Mouse (Mus musculus) kidney, postnatal 10 days (tissue): ENCODE measurements at regions not wholly inside any gene's neighbourhood (a gene's known extent, or its start where the extent isn't known, plus 50 kb on each side); places are given as distances from the start of the nearest gene placed in this dataset.

Experiments
- DNase-seq: peaks from one replicate; pipeline ENCODE4 v3.0.0; 2021; ENCODE audit warnings: mixed read lengths

GRCm38 (mm10) chr16:78877941-78878340 is 52.8 kb upstream of the Chodl start:
- DNase-seq, result no peak

DNA sequence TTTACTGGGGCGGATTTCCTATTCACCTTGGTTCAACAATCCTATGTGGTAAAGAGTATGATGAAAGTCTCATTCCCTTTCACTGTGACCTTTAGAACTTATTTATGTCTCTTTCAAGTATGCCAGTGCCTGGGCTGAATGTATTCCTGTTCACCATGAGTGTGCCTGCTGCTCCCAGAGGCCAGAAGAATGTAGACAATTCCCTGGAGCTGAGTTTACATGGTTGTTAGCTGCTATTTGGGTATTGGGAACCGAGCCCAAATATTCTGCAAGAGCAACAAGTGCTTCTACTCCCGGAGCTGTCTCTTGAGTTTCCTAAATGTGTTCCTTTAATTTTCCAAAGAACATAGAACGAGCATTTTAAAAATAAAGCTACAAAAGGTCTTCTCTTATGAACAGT is 71.7 kb upstream of the Chodl start:
- DNase-seq, result no peak

- DNase-seq, result no peak
Measured at GRCm38 (mm10) chr16:78830957-78831356, 99.8 kb upstream of the Chodl start.

DNA sequence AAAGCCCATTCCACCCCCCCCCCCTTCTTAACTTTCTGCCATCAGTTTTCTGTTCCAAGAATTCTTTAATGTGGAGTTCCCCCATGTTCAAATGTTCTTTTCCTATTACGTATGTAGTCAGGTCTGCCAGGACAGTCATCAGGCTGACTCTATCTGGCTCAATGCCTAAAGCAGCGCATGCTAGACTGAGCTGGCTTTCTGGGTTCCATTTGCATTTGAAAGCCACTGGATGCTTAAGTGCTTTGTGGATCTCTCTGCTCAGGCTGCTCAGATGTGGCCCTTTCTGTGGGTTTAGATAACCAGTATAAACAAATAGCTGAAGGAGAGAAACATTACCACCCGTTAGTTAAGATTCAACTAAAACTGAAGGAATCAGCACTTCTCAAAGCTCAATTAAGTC is 103.0 kb upstream of the Chodl start:
- DNase-seq, result no peak

- DNase-seq, result no peak
Measured at GRCm38 (mm10) chr16:78790064-78790463, 140.7 kb upstream of the Chodl start.

DNA sequence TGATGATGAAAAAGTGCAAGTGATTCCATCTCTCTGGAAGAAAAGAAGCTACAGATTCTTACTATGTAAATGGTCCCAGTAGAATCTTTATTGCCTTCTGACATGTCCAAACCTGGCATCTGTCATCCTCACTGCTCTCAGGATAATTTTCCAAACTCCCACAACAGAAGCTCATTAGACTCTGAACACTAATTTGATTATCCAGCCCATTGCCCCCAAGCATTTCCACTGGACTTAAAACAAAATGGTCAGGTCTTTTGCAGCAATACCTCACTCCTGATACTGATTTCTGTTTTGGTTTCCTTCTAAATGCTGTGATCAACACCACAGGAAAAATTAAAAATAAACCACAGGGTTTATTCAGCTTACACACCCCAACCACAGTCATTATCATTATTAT is 171.5 kb upstream of the Chodl start:
- DNase-seq, result no peak

GRCm38 (mm10) chr16:78737902-78738301 is 161.4 kb upstream of the D16Ertd472e start:
- DNase-seq, result no peak

DNA sequence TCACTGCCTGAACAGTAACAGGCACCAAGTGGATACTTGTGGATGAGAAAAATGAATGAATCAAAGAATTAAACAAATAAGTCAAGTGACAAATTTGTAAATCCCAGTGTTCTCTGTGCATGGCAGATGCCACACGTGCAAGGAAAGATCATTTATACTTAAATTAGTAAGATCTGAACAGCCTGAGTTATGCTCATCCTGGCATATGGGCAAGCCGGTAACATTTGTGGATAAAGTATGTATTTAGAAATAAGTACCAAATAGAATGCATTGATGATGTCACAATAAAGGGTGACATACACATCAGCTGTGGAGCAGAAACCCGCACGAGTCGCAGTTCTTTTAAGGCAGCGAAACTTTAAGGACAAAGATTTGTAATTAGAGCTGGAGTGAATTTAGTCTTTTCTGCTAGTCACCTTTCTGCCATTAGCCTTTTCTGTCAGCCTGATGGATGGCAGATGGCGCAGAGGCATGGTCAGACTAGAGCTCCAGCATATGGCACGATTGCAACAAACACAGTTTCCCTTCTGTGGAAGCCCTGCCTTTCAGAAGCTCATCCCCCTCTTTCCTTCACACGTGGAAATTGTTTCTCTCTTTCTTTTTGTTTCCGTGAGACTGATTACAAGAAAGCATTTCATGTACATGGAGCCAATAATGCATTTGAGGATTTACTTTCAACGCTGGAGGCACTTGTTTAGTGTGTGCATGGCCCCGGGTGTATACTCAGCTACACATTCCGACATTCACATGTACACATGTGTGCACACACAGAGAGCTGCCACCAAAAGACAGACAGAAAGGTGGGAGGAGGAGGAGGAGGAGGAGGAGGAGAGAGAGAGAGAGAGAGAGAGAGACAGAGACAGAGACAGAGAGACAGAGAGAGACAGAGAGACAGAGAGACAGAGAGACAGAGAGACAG is 154.3 kb upstream of the D16Ertd472e start:
- peak; percentile 23 for DNase-seq

DNA sequence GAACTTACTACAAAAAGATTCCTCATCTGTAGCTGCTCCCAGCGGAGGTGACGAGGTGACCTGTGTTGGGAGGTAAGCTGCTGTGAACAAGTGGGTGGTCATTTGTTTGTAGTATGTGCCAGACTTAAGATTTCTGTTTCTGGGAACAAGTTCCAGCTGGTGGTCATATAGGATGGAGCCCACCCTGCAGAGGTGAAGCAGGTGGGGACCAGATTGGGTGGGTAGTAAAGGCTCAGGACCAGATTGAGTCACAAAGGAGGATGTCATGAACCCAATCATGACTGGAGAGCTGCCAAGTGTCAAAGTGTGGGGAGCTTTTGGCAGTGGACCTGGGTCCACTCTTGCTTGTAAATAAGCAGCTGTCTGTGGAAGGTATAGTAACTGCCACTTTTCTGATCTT is 149.0 kb upstream of the D16Ertd472e start:
- DNase-seq, result peak; percentile 5

- no peak for DNase-seq
Measured at GRCm38 (mm10) chr16:78709943-78710342, 133.4 kb upstream of the D16Ertd472e start.

DNA sequence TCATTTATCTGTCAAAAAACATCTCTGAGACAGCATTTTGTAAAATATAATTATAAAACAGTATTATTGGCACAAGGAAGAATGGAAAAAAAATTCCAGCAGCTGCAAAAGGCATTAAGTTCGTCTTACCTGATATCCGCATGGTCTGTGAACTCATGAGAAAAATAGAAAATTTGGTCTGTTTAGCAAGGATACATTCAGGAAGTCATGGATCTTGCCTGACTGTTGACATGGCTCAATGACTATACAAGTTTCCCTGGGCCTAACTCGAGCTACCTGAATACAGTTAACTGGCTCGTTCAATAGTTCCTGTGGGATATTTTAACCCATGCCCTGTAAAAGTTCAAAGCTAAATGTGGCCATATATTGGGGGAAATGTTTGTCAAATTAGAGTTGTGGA is 131.1 kb upstream of the D16Ertd472e start:
- DNase-seq, result no peak

DNA sequence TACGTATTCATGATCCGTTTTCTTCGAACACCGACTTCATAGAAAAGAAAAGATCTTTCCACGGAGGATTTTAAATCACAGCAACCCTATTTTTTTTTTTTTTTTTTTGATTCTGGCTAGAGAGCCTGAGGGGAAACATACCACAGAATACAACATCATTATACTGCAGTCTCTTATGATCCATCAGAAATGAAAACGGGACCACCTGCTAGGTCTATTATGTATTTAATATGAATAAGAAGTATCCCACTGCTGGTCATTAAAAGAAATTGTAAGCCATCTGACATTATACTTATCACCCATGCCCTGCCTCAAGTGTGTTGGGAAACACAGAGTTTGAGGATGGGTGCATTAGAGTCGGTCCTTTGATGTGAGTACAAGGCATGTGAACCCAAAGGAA is 130.7 kb upstream of the D16Ertd472e start:
- no peak for DNase-seq

GRCm38 (mm10) chr16:78697514-78698209 is 121.2 kb upstream of the D16Ertd472e start:
- no peak for DNase-seq

GRCm38 (mm10) chr16:78688251-78688650 is 111.7 kb upstream of the D16Ertd472e start:
- DNase-seq, result no peak

DNA sequence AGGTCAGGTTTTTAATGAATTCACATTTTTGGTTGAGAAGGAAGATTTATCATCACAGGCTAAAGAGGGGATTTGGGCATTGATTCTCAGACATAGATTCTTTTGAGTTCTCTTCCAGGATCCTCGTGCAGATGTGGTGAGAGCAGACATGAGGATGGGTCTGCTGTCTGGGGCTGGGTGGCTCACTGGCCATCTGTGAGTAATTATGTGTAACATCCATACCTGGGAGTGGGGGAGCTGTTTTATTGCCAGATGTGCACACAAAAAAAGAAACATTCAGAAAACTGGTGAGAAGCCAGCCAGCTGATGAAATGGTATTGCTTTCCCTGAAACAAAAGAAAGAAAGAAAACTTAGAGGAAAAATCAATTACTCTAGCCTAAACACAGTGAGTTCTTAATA is 108.7 kb upstream of the D16Ertd472e start:
- no peak for DNase-seq

DNA sequence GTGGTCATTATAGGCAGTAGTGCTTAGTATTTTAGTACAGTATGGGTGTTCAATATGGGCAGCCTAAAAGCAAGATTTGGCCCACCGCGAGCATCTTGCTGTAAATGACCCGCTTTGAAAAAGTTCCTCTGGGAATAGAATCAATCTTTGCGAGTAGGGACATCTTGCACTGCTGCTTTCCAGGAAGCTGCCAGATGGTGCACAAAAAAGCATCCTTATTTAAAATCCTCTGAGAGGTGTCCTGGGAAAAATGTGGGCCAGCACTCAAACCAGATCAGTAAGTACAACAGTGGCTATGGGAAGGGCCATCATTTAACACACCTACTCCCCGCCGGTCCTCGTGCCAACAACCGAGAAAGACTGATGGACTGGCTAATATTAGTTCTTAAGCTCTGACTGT is 107.5 kb upstream of the D16Ertd472e start:
- no peak for DNase-seq

GRCm38 (mm10) chr16:78661126-78661525 is 84.6 kb upstream of the D16Ertd472e start:
- DNase-seq, result no peak

DNA sequence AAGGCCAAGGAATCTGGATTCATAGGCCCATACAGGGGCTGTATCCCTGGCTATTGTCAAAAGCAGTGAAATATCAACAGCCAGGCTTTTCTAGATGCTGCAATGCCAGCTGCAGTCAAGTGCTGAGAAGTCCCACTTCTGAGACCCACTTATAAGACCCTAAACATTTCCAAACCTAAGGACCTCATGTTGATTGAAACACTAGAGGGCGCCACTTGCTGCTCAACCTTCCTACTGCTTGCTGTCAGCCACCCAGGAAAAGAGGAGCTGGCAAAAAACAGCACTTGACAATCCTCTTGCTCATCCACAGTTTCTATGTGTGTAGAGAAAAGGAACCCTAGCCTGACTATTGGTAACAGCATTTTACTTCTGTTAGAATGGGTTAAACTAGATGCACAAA is 68.2 kb upstream of the D16Ertd472e start:
- DNase-seq, result peak; percentile 23

- no peak for DNase-seq
Measured at GRCm38 (mm10) chr16:78641717-78642116, 65.2 kb upstream of the D16Ertd472e start.

DNA sequence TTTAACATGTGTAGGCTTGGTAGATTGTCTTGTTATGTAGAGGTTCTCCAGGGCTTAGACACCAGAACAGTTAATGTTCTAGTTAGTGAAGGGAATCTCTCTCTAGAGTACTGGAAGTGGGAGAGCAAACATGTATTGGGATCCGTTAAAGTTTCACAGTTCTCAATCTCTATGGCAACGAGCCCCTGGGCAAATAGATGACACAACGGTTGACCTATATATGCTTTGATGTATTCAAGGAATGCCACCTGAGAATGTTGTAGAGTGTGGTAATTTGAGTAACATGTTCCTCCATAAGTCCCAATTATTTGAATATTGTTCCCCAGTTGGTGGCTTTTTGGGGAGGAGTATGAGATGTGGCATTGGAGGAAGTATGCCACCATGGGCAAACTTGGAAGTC is 64.7 kb upstream of the D16Ertd472e start:
- DNase-seq, result no peak

GRCm38 (mm10) chr16:78637452-78637851 is 60.9 kb upstream of the D16Ertd472e start:
- no peak for DNase-seq

DNA sequence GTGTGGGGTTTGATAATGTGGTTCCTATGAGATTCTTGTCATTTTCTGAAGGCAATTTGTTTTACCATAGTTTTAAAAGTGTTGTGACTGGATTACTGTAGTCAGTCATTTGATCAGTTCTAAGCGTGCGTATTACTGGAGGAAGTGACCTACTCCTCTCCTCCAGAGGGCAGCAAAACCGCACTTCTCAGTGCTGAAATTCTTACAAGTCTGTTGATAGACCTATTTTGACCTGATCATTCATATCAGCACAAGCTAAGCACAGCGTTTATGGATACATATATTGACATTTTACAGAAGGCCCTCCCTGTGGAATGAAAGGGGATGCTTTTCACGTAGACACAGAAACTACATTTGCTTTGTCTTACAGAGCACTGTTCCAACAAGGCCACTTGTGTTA is 60.5 kb upstream of the D16Ertd472e start:
- DNase-seq, result peak; percentile 47

DNA sequence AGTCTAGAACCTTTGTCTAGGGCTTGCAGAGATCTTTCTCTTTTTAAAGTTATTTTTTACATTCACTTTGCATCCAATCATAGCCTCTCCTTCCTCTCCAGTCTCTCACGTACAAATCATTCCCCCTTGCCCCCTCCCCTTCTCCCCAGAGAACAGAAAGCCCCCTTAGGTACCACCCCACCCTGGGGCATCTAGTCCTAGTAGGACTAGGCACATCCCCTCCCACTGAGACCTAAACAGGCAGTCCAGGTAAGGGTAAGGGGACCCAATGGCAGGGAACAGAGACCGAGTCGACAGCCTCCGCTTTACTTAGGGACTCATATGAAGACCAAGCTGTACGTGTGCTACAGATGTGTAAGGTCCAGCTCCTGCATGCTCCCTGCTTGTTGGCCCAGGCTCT is 59.3 kb upstream of the D16Ertd472e start:
- DNase-seq, result no peak

GRCm38 (mm10) chr16:78635257-78635656 is 58.7 kb upstream of the D16Ertd472e start:
- DNase-seq, result peak; percentile 84
